Mouse (Mus musculus): ENCODE data around the gene Ndufaf5.

GRCm38 (mm10) chr2:140243105-140243504 is 72.7 kb downstream of the Ndufaf5 start:
- no peak for TF ChIP-seq EP300 (IDR thresholded peaks at IDR 0.05)
- TF ChIP-seq CTCF (IDR thresholded peaks at IDR 0.05), result no peak

All from lung, postnatal 0 days (tissue).